Mouse (Mus musculus): Measurements from ENCODE around the gene Dusp12. TPM values are rescaled to one million over a fixed set of nuclear protein-coding genes. Genes with fewer than 3 reads are reported as not detected.

Gene Dusp12
- polyA plus RNA-seq (2012; rRNA removed), result 13.8 and 18.8 TPM in 2 replicates

- H3K36me3 ChIP-seq (ENCODE audit: control insufficient read depth, insufficient read depth, low read length), result no peaks in the 10 kb centered on the region
- DNase-seq, result peak; percentile 92
- WGBS, result under 1% methylated on average over 46 of the region's 46 CpGs
- H3K27me3 ChIP-seq (replicated peaks; ENCODE audit: control insufficient read depth, insufficient read depth, low read length), result no peaks in the 10 kb centered on the region
- H3K4me3 ChIP-seq (ENCODE audit: insufficient read depth, low read depth, low read length), result peak within 1 kb of the TSS; percentile 87
- H3K27ac ChIP-seq (ENCODE audit: insufficient read depth, low read depth, low read length), result peak within 1 kb of the TSS; percentile 78
- TF ChIP-seq POLR2A (IDR thresholded peaks at IDR 0.05; ENCODE audit: low read depth, low read length), result no peak
- peak; percentile 77 for TF ChIP-seq CTCF (conservative IDR thresholded peaks at IDR 0.05; ENCODE audit: insufficient read depth, insufficient read length, low read depth, low read length)
- peaks cover 15% of the 10 kb centered on the region; the same call in 1 of the 2 replicates for H3K4me1 ChIP-seq (ENCODE audit: control insufficient read depth, insufficient read depth, low read length)
Measured at GRCm38 (mm10) chr1:170884978-170885561, at the start of gene Dusp12, which contains the start of gene Gm26620. Gene Dusp12, minus strand, starts transcription at chr1:170885540. Gene Gm26620, plus strand, starts transcription at chr1:170885065.

- Histone ChIP-seq H3K27ac (ENCODE audit: insufficient read depth, low read depth, low read length) (no peak overlapping the region), H3K4me1 (ENCODE audit: control insufficient read depth, insufficient read depth, low read length) (no peaks in the 10 kb centered on the region), H3K4me3 (ENCODE audit: insufficient read depth, low read depth, low read length) (no peak overlapping the region), H3K27me3 (replicated peaks; ENCODE audit: control insufficient read depth, insufficient read depth, low read length) (no peaks in the 10 kb centered on the region), H3K36me3 (ENCODE audit: control insufficient read depth, insufficient read depth, low read length) (no peaks in the 10 kb centered on the region)
- WGBS, result 31% methylated on average over 2 of the region's 2 CpGs
- no peak for DNase-seq
- TF ChIP-seq POLR2A (IDR thresholded peaks at IDR 0.05; ENCODE audit: low read depth, low read length), result no peak
- TF ChIP-seq CTCF (conservative IDR thresholded peaks at IDR 0.05; ENCODE audit: insufficient read depth, insufficient read length, low read depth, low read length), result no peak
Measured at GRCm38 (mm10) chr1:170934383-170934782, 49.0 kb upstream of the Dusp12 start.

GRCm38 (mm10) chr1:170933940-170934339, 48.6 kb upstream of the Dusp12 start:
- WGBS, result 82% methylated on average over 1 of the region's 1 CpGs
- no peak for TF ChIP-seq CTCF (conservative IDR thresholded peaks at IDR 0.05; ENCODE audit: insufficient read depth, insufficient read length, low read depth, low read length)
- TF ChIP-seq POLR2A (IDR thresholded peaks at IDR 0.05; ENCODE audit: low read depth, low read length), result no peak
- DNase-seq, result no peak

GRCm38 (mm10) chr1:170933386-170933920, 48.1 kb upstream of the Dusp12 start:
- Histone ChIP-seq H3K27me3 (replicated peaks; ENCODE audit: control insufficient read depth, insufficient read depth, low read length) (no peaks in the 10 kb centered on the region), H3K4me3 (ENCODE audit: insufficient read depth, low read depth, low read length) (no peak overlapping the region), H3K4me1 (ENCODE audit: control insufficient read depth, insufficient read depth, low read length) (no peaks in the 10 kb centered on the region), H3K27ac (ENCODE audit: insufficient read depth, low read depth, low read length) (no peak overlapping the region), H3K36me3 (ENCODE audit: control insufficient read depth, insufficient read depth, low read length) (no peaks in the 10 kb centered on the region)
- TF ChIP-seq CTCF (conservative IDR thresholded peaks at IDR 0.05; ENCODE audit: insufficient read depth, insufficient read length, low read depth, low read length) (no peak), POLR2A (IDR thresholded peaks at IDR 0.05; ENCODE audit: low read depth, low read length) (no peak)
- no peak for DNase-seq
- WGBS, result 61% methylated on average over 6 of the region's 6 CpGs

More at GRCm38 (mm10) chr1:170933940-170934339, 48.6 kb upstream of the Dusp12 start:
- Histone ChIP-seq H3K4me3 (ENCODE audit: insufficient read depth, low read depth, low read length) (no peak overlapping the region), H3K27ac (ENCODE audit: insufficient read depth, low read depth, low read length) (no peak overlapping the region), H3K27me3 (replicated peaks; ENCODE audit: control insufficient read depth, insufficient read depth, low read length) (no peaks in the 10 kb centered on the region), H3K36me3 (ENCODE audit: control insufficient read depth, insufficient read depth, low read length) (no peaks in the 10 kb centered on the region), H3K4me1 (ENCODE audit: control insufficient read depth, insufficient read depth, low read length) (no peaks in the 10 kb centered on the region)

- 88% methylated on average over 3 of the region's 3 CpGs for WGBS
- no peak overlapping the region for H3K4me3 ChIP-seq (ENCODE audit: insufficient read depth, low read depth, low read length)
- TF ChIP-seq CTCF (conservative IDR thresholded peaks at IDR 0.05; ENCODE audit: insufficient read depth, insufficient read length, low read depth, low read length), result no peak
- TF ChIP-seq POLR2A (IDR thresholded peaks at IDR 0.05; ENCODE audit: low read depth, low read length), result no peak
Measured at GRCm38 (mm10) chr1:170932043-170932442, 46.7 kb upstream of the Dusp12 start.

GRCm38 (mm10) chr1:170929245-170929644, 43.9 kb upstream of the Dusp12 start:
- Histone ChIP-seq H3K27me3 (replicated peaks; ENCODE audit: control insufficient read depth, insufficient read depth, low read length) (no peaks in the 10 kb centered on the region), H3K4me1 (ENCODE audit: control insufficient read depth, insufficient read depth, low read length) (no peaks in the 10 kb centered on the region), H3K36me3 (ENCODE audit: control insufficient read depth, insufficient read depth, low read length) (no peaks in the 10 kb centered on the region), H3K27ac (ENCODE audit: insufficient read depth, low read depth, low read length) (no peak overlapping the region), H3K4me3 (ENCODE audit: insufficient read depth, low read depth, low read length) (no peak overlapping the region)
- DNase-seq, result no peak
- 89% methylated on average over 4 of the region's 4 CpGs for WGBS
- TF ChIP-seq POLR2A (IDR thresholded peaks at IDR 0.05; ENCODE audit: low read depth, low read length) (no peak), CTCF (conservative IDR thresholded peaks at IDR 0.05; ENCODE audit: insufficient read depth, insufficient read length, low read depth, low read length) (no peak)

More at GRCm38 (mm10) chr1:170932043-170932442, 46.7 kb upstream of the Dusp12 start:
- H3K4me1 ChIP-seq (ENCODE audit: control insufficient read depth, insufficient read depth, low read length), result no peaks in the 10 kb centered on the region
- DNase-seq, result no peak
- H3K27ac ChIP-seq (ENCODE audit: insufficient read depth, low read depth, low read length), result no peak overlapping the region
- H3K27me3 ChIP-seq (replicated peaks; ENCODE audit: control insufficient read depth, insufficient read depth, low read length), result no peaks in the 10 kb centered on the region
- H3K36me3 ChIP-seq (ENCODE audit: control insufficient read depth, insufficient read depth, low read length), result no peaks in the 10 kb centered on the region

GRCm38 (mm10) chr1:170928467-170928866, 43.1 kb upstream of the Dusp12 start:
- TF ChIP-seq CTCF (conservative IDR thresholded peaks at IDR 0.05; ENCODE audit: insufficient read depth, insufficient read length, low read depth, low read length) (no peak), POLR2A (IDR thresholded peaks at IDR 0.05; ENCODE audit: low read depth, low read length) (no peak)
- Histone ChIP-seq H3K27me3 (replicated peaks; ENCODE audit: control insufficient read depth, insufficient read depth, low read length) (no peaks in the 10 kb centered on the region), H3K36me3 (ENCODE audit: control insufficient read depth, insufficient read depth, low read length) (no peaks in the 10 kb centered on the region), H3K4me1 (ENCODE audit: control insufficient read depth, insufficient read depth, low read length) (no peaks in the 10 kb centered on the region), H3K4me3 (ENCODE audit: insufficient read depth, low read depth, low read length) (no peak overlapping the region), H3K27ac (ENCODE audit: insufficient read depth, low read depth, low read length) (no peak overlapping the region)
- WGBS, result 77% methylated on average over 2 of the region's 2 CpGs
- no peak for DNase-seq

Data from kidney, adult 2 months (tissue).